Mouse (Mus musculus): ENCODE data around the gene Atrnl1.
A peak's percentile ranks its signal among the peaks of the same experiment; 100 is the strongest.
"Not testable (repeated sequence)": the region's sequence is repeated elsewhere in the genome, so short reads cannot be mapped to it uniquely, and the experiment has no call there.

Atrnl1 gene

GRCm38 (mm10) chr19:57969766-57970165 lies 358.9 kb downstream of the Atrnl1 start:
- DNase-seq (ENCODE audit: low spot score), result no peak

GRCm38 (mm10) chr19:57970342-57970895 lies 359.6 kb downstream of the Atrnl1 start:
- DNase-seq (ENCODE audit: low spot score), result no peak

- no peak for DNase-seq (ENCODE audit: low spot score)
Observed at GRCm38 (mm10) chr19:57975201-57975600, 364.4 kb downstream of the Atrnl1 start.

- DNase-seq (ENCODE audit: low spot score), result peak; percentile 45
Observed at GRCm38 (mm10) chr19:57985918-57986900, 375.4 kb downstream of the Atrnl1 start.

GRCm38 (mm10) chr19:57987696-57988393 lies 377.0 kb downstream of the Atrnl1 start:
- no peak for DNase-seq (ENCODE audit: low spot score)

- DNase-seq (ENCODE audit: low spot score), result no peak
Observed at GRCm38 (mm10) chr19:57988559-57989093, 377.8 kb downstream of the Atrnl1 start.

- no peak for DNase-seq (ENCODE audit: low spot score)
Observed at GRCm38 (mm10) chr19:57991099-57991760, 380.4 kb downstream of the Atrnl1 start.

GRCm38 (mm10) chr19:57994174-57994833 lies 383.5 kb downstream of the Atrnl1 start:
- not testable (repeated sequence) for DNase-seq (ENCODE audit: low spot score)

- no peak for DNase-seq (ENCODE audit: low spot score)
Observed at GRCm38 (mm10) chr19:57995015-57995414, 384.2 kb downstream of the Atrnl1 start.

- DNase-seq (ENCODE audit: low spot score), result peak; percentile 72
Observed at GRCm38 (mm10) chr19:57997961-57998360, 387.1 kb downstream of the Atrnl1 start.

GRCm38 (mm10) chr19:58011636-58012035 lies 400.8 kb downstream of the Atrnl1 start:
- no peak for DNase-seq (ENCODE audit: low spot score)

- no peak for DNase-seq (ENCODE audit: low spot score)
Observed at GRCm38 (mm10) chr19:58015741-58016140, 404.9 kb downstream of the Atrnl1 start.

- no peak for DNase-seq (ENCODE audit: low spot score)
Observed at GRCm38 (mm10) chr19:58016561-58017453, 406.0 kb downstream of the Atrnl1 start.

- DNase-seq (ENCODE audit: low spot score), result no peak
Observed at GRCm38 (mm10) chr19:58017468-58017867, 406.6 kb downstream of the Atrnl1 start.

GRCm38 (mm10) chr19:58018698-58019097 lies 407.9 kb downstream of the Atrnl1 start:
- no peak for DNase-seq (ENCODE audit: low spot score)

- DNase-seq (ENCODE audit: low spot score), result no peak
Observed at GRCm38 (mm10) chr19:58021514-58022284, 410.9 kb downstream of the Atrnl1 start.

- DNase-seq (ENCODE audit: low spot score), result no peak
Observed at GRCm38 (mm10) chr19:58023216-58023825, 412.5 kb downstream of the Atrnl1 start.

- DNase-seq (ENCODE audit: low spot score), result no peak
Observed at GRCm38 (mm10) chr19:58025053-58025452, 414.2 kb downstream of the Atrnl1 start.

GRCm38 (mm10) chr19:58029661-58030060 lies 418.8 kb downstream of the Atrnl1 start:
- no peak for DNase-seq (ENCODE audit: low spot score)
